Mouse (Mus musculus): Measurements from ENCODE around the gene 9830107B12Rik. TPM values are rescaled to one million over a fixed set of nuclear protein-coding genes. Genes with fewer than 3 reads are reported as not detected.
"Not testable (repeated sequence)": the region's sequence is repeated elsewhere in the genome, so short reads cannot be mapped to it uniquely, and the experiment has no call there.

9830107B12Rik gene
- not detected in 2 replicates for polyA plus RNA-seq (2012; rRNA removed)
- polyA plus RNA-seq (2014; fragmentation: Nextera tagmentation; extraction: Ambion mirVana) = not detected in 2 replicates

DNA sequence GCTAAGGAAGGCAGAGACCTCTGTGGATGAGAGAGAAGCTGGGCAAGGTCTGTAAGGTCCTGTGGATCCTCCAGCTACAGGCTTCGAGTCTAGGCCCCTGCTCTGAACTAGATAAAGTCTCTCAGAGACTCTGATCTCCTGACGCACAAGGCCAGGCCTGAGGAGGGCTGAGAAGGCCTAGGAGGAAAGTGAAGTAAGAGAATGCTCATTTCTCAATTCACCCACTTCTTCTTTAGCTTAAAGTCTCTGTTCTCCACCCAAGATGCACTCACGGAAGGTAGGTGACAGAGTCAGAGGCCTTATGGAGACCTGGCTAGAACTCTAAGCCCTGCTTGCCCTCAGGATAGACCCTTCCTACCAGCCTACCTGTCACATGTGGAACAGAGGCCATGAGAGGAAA lies at the start of gene 9830107B12Rik:
Gene 9830107B12Rik (minus strand): TSS at position 149 of the 400 bp plus-strand sequence.
- no peak within 1 kb of the TSS for H3K27ac ChIP-seq (replicated peaks; ENCODE audit: low read depth, low read length)
- H3K27me3 ChIP-seq (ENCODE audit: control insufficient read depth, insufficient read depth, low read length) = no peaks in the 10 kb centered on the region
- H3K9ac ChIP-seq (ENCODE audit: low read depth, low read length, severe bottlenecking) = no peak within 1 kb of the TSS
- H3K9me3 ChIP-seq (ENCODE audit: control insufficient read depth, low read length) = no peaks in the 10 kb centered on the region
- no peak within 1 kb of the TSS for H3K4me2 ChIP-seq (replicated peaks; ENCODE audit: low read depth, low read length, severe bottlenecking)
- DNase-seq (ENCODE audit: low spot score) (no peak), ATAC-seq (ENCODE audit: low FRiP score, low read depth) (no peak)
- WGBS = 81% methylated on average over 3 of the region's 3 CpGs
- H3K4me3 ChIP-seq (replicated peaks; ENCODE audit: low read length) = no peak within 1 kb of the TSS
- no peaks in the 10 kb centered on the region for H3K36me3 ChIP-seq (ENCODE audit: control insufficient read depth, insufficient read depth, low read length)
- H3K4me1 ChIP-seq (ENCODE audit: control insufficient read depth, insufficient read depth, low read length) = no peaks in the 10 kb centered on the region
- no peak for TF ChIP-seq POLR2A (IDR thresholded peaks at IDR 0.05; ENCODE audit: borderline replicate concordance, extremely low read depth, insufficient read depth, insufficient read length)

- no peaks in the 10 kb centered on the region for H3K27me3 ChIP-seq (ENCODE audit: control insufficient read depth, insufficient read depth, low read length)
- no peak overlapping the region for H3K27ac ChIP-seq (replicated peaks; ENCODE audit: low read depth, low read length)
- no peaks in the 10 kb centered on the region for H3K4me1 ChIP-seq (ENCODE audit: control insufficient read depth, insufficient read depth, low read length)
- DNase-seq (ENCODE audit: low spot score) (no peak), ATAC-seq (ENCODE audit: low FRiP score, low read depth) (no peak)
- WGBS = 75% methylated on average over 2 of the region's 2 CpGs
- H3K4me2 ChIP-seq (replicated peaks; ENCODE audit: low read depth, low read length, severe bottlenecking) = no peak overlapping the region
- no peak overlapping the region for H3K4me3 ChIP-seq (replicated peaks; ENCODE audit: low read length)
- no peaks in the 10 kb centered on the region for H3K9me3 ChIP-seq (ENCODE audit: control insufficient read depth, low read length)
- no peaks in the 10 kb centered on the region for H3K36me3 ChIP-seq (ENCODE audit: control insufficient read depth, insufficient read depth, low read length)
- no peak overlapping the region for H3K9ac ChIP-seq (ENCODE audit: low read depth, low read length, severe bottlenecking)
- no peak for TF ChIP-seq POLR2A (IDR thresholded peaks at IDR 0.05; ENCODE audit: borderline replicate concordance, extremely low read depth, insufficient read depth, insufficient read length)
Measured at GRCm38 (mm10) chr17:48192366-48192765, 46.3 kb upstream of the 9830107B12Rik start.

DNA sequence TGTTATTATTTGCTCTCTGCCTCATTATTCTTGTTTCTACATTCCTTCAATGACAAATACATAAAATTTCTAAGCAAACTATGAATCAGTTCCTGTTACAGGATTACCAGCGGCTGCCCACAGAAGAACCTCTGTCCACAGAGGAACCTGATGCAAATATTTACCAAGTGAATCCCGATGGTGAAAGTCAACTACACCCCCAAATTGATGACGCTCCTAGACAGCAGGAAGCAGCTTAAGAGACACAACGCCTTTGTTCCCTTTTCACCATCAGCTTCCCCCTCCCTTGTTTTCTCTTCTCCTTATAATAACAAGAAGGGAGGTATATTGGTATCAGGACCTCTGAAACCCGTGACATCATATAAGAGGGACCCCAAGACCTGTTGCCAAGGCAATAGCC lies 39.2 kb upstream of the 9830107B12Rik start:
- Histone ChIP-seq H3K27me3 (ENCODE audit: control insufficient read depth, insufficient read depth, low read length) (no peaks in the 10 kb centered on the region), H3K9ac (ENCODE audit: low read depth, low read length, severe bottlenecking) (no peak overlapping the region), H3K9me3 (ENCODE audit: control insufficient read depth, low read length) (no peaks in the 10 kb centered on the region), H3K4me3 (replicated peaks; ENCODE audit: low read length) (no peak overlapping the region), H3K4me1 (ENCODE audit: control insufficient read depth, insufficient read depth, low read length) (no peaks in the 10 kb centered on the region), H3K4me2 (replicated peaks; ENCODE audit: low read depth, low read length, severe bottlenecking) (no peak overlapping the region), H3K36me3 (ENCODE audit: control insufficient read depth, insufficient read depth, low read length) (no peaks in the 10 kb centered on the region), H3K27ac (replicated peaks; ENCODE audit: low read depth, low read length) (no peak overlapping the region)
- no peak for TF ChIP-seq POLR2A (IDR thresholded peaks at IDR 0.05; ENCODE audit: borderline replicate concordance, extremely low read depth, insufficient read depth, insufficient read length)
- no peak for ATAC-seq (ENCODE audit: low FRiP score, low read depth)
- no peak for DNase-seq (ENCODE audit: low spot score)
- 75% methylated on average over 5 of the region's 5 CpGs for WGBS

GRCm38 (mm10) chr17:48167103-48167502 lies 21.0 kb upstream of the 9830107B12Rik start, which contains the start of gene A530064D06Rik:
Gene A530064D06Rik, minus strand, starts transcription at chr17:48167275.
- not testable (repeated sequence) for H3K4me1 ChIP-seq (ENCODE audit: control insufficient read depth, insufficient read depth, low read length); DNase-seq (ENCODE audit: low spot score); H3K4me2 ChIP-seq (replicated peaks; ENCODE audit: low read depth, low read length, severe bottlenecking); ATAC-seq (ENCODE audit: low FRiP score, low read depth); H3K36me3 ChIP-seq (ENCODE audit: control insufficient read depth, insufficient read depth, low read length); H3K9me3 ChIP-seq (ENCODE audit: control insufficient read depth, low read length); H3K27ac ChIP-seq (replicated peaks; ENCODE audit: low read depth, low read length); H3K27me3 ChIP-seq (ENCODE audit: control insufficient read depth, insufficient read depth, low read length); H3K4me3 ChIP-seq (replicated peaks; ENCODE audit: low read length); H3K9ac ChIP-seq (ENCODE audit: low read depth, low read length, severe bottlenecking)
- WGBS = 77% methylated on average over 2 of the region's 2 CpGs

DNA sequence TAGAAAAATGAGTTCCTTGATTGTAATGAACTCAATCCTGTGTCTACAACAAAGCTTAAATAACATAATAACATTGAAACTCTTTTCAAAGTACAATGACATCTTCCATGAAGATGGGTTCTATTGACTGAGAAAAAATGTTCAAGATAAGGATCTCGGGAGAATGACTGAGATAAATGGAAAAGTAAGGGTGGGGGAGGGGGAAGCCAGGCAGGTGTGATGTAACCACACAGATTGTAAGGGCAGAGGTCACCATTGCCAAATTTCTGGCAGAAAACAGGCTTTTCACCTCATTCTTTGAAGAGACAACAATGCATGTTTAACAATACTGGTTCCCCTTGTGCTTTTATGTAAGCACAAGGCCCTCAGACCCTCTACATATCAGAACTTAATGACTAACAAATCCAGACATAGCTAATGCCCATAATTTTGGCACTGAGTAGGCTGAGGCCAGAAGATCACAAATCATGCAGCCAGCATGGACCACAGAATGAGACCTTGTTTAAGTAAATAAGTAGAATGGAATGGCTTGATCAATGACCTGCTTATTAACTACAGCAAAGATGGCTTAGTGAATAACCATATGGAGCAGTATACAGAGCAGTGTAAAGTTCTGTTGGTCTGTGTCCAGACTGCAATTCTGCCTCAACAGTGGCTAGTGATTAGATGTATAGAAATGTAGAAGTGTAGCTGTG lies 11.5 kb upstream of the 9830107B12Rik start:
- no peaks in the 10 kb centered on the region for H3K36me3 ChIP-seq (ENCODE audit: control insufficient read depth, insufficient read depth, low read length)
- ATAC-seq (ENCODE audit: low FRiP score, low read depth) (no peak), DNase-seq (ENCODE audit: low spot score) (no peak)
- no peak for TF ChIP-seq POLR2A (IDR thresholded peaks at IDR 0.05; ENCODE audit: borderline replicate concordance, extremely low read depth, insufficient read depth, insufficient read length)
- no peaks in the 10 kb centered on the region for H3K4me1 ChIP-seq (ENCODE audit: control insufficient read depth, insufficient read depth, low read length)
- no peak overlapping the region for H3K4me2 ChIP-seq (replicated peaks; ENCODE audit: low read depth, low read length, severe bottlenecking)
- H3K9ac ChIP-seq (ENCODE audit: low read depth, low read length, severe bottlenecking) = no peak overlapping the region
- no peak overlapping the region for H3K4me3 ChIP-seq (replicated peaks; ENCODE audit: low read length)
- H3K27ac ChIP-seq (replicated peaks; ENCODE audit: low read depth, low read length) = no peak overlapping the region
- H3K9me3 ChIP-seq (ENCODE audit: control insufficient read depth, low read length) = peaks cover 6% of the 10 kb centered on the region
- 51% methylated on average over 1 of the region's 1 CpGs for WGBS
- H3K27me3 ChIP-seq (ENCODE audit: control insufficient read depth, insufficient read depth, low read length) = no peaks in the 10 kb centered on the region
